ENCODE assay signal across 15 mouse cellular contexts in genomic region chr16:6086200-6086599, GRCm38 (mm10).
DNase-seq lines count a peak whose midpoint lies in the region; ATAC-seq and TF ChIP-seq lines count a peak whose summit lies in the region.
"Had no signal": no experiment of that assay in that cellular context is flagged by ENCODE, and none has a peak within 500 bp of the region (broad histone marks: within the 10 kb centered on the region; RNA-seq: fewer than 3 reads in every experiment).

No protein-coding gene starts in this region.

- H3K4me3 ChIP-seq in hindbrain, embryonic 15.5 days: no peak overlapping the region
- no peak overlapping the region for H3K4me3 ChIP-seq in hindbrain, embryonic 14.5 days (replicated peaks; ENCODE audit: low read length)
- no peak overlapping the region for H3K4me3 ChIP-seq in heart, postnatal 0 days (ENCODE audit: low read depth, low read length)
- H3K4me3 ChIP-seq: forebrain, embryonic 15.5 days; heart, adult 2 months; liver, embryonic 13.5 days had no signal

- H3K36me3 ChIP-seq in hindbrain, embryonic 15.5 days: no peaks in the 10 kb centered on the region
- no peaks in the 10 kb centered on the region for H3K36me3 ChIP-seq in hindbrain, embryonic 14.5 days (replicated peaks; ENCODE audit: control insufficient read depth, insufficient read depth)
- H3K36me3 ChIP-seq in heart, postnatal 0 days (replicated peaks; ENCODE audit: control insufficient read depth, insufficient read depth, low read length): no peaks in the 10 kb centered on the region
- H3K36me3 ChIP-seq: forebrain, embryonic 15.5 days; liver, embryonic 13.5 days had no signal

- H3K9ac ChIP-seq in hindbrain, embryonic 15.5 days: no peak overlapping the region
- H3K9ac ChIP-seq in hindbrain, embryonic 14.5 days: no peak overlapping the region
- no peak overlapping the region for H3K9ac ChIP-seq in heart, postnatal 0 days (replicated peaks; ENCODE audit: low read depth, low read length)
- H3K9ac ChIP-seq: forebrain, embryonic 15.5 days; liver, embryonic 13.5 days had no signal

- no peak for ATAC-seq in hindbrain, embryonic 15.5 days (ENCODE audit: low FRiP score, low read depth)
- no peak for ATAC-seq in hindbrain, embryonic 14.5 days (ENCODE audit: low FRiP score)
- ATAC-seq in heart, postnatal 0 days (ENCODE audit: insufficient read depth, low read depth): peak; percentile 98
- ATAC-seq: forebrain, embryonic 15.5 days; midbrain, embryonic 16.5 days had no signal

- no peaks in the 10 kb centered on the region for H3K9me3 ChIP-seq in hindbrain, embryonic 15.5 days
- H3K9me3 ChIP-seq in hindbrain, embryonic 14.5 days (ENCODE audit: control insufficient read depth, low read length): no peaks in the 10 kb centered on the region
- H3K9me3 ChIP-seq in heart, postnatal 0 days (replicated peaks; ENCODE audit: control insufficient read depth, low read length): no peaks in the 10 kb centered on the region
- H3K9me3 ChIP-seq: forebrain, embryonic 15.5 days; liver, embryonic 13.5 days had no signal

- H3K4me1 ChIP-seq in hindbrain, embryonic 15.5 days (replicated peaks): 0 out of 2 replicates have a peak, but pooled peaks cover 14% of the 10 kb centered on the region
- peaks cover 5% of the 10 kb centered on the region; the same call in 1 of the 2 replicates for H3K4me1 ChIP-seq in hindbrain, embryonic 14.5 days (replicated peaks; ENCODE audit: control insufficient read depth, insufficient read depth, low read length)
- peaks cover 14% of the 10 kb centered on the region for H3K4me1 ChIP-seq in heart, postnatal 0 days (ENCODE audit: control insufficient read depth, insufficient read depth)
- H3K4me1 ChIP-seq: liver, embryonic 13.5 days had no signal

- no peak for TF ChIP-seq EP300 in heart, postnatal 0 days (IDR thresholded peaks at IDR 0.05; ENCODE audit: low read depth)

- no peak overlapping the region for H3K4me2 ChIP-seq in hindbrain, embryonic 15.5 days
- no peak overlapping the region for H3K4me2 ChIP-seq in hindbrain, embryonic 14.5 days (replicated peaks)
- peak overlapping the region; percentile 20; the same call in 1 of the 2 replicates for H3K4me2 ChIP-seq in heart, postnatal 0 days (ENCODE audit: low read depth, low read length)
- H3K4me2 ChIP-seq: forebrain, embryonic 15.5 days; liver, embryonic 13.5 days had no signal

- WGBS in hindbrain, embryonic 15.5 days: 45% methylated on average over 3 of the region's 3 CpGs
- 44% methylated on average over 3 of the region's 3 CpGs for WGBS in hindbrain, embryonic 14.5 days
- WGBS in heart, postnatal 0 days: 3% methylated on average over 3 of the region's 3 CpGs

- TF ChIP-seq CTCF in heart, postnatal 0 days (IDR thresholded peaks at IDR 0.05; ENCODE audit: low read depth): 0 out of 2 replicates have a peak, but pooled peaks have one; percentile 10

- no peak for DNase-seq in hindbrain, embryonic 14.5 days (ENCODE audit: low spot score)
- peak; percentile 62 for DNase-seq in cerebellum, adult 11 months
- DNase-seq in cerebellum, postnatal 36 days: peak; percentile 62 to 66
- peak; percentile 74 for DNase-seq in heart, postnatal 0 days (ENCODE audit: low spot score)
- DNase-seq in thymus, postnatal 4 days: no peak
- DNase-seq in gastrocnemius, postnatal 4 days (ENCODE audit: low spot score in 2 of 2): no peak
- no peak for DNase-seq in right cerebral cortex, adult 18-20 months
- DNase-seq: adrenal gland, postnatal 14 days; kidney, adult 18-20 months; liver, embryonic 13.5 days; thymus, postnatal 36 days had no signal

- no peaks in the 10 kb centered on the region for H3K27me3 ChIP-seq in hindbrain, embryonic 15.5 days
- H3K27me3 ChIP-seq in hindbrain, embryonic 14.5 days (ENCODE audit: control insufficient read depth, insufficient read depth, low read length): no peaks in the 10 kb centered on the region
- no peaks in the 10 kb centered on the region for H3K27me3 ChIP-seq in heart, postnatal 0 days (ENCODE audit: control insufficient read depth, insufficient read depth, low read length)
- H3K27me3 ChIP-seq: forebrain, embryonic 15.5 days; liver, embryonic 13.5 days had no signal

- 0 out of 2 replicates have a peak overlapping the region, but pooled peaks have one; percentile 32 for H3K27ac ChIP-seq in hindbrain, embryonic 15.5 days (replicated peaks)
- no peak overlapping the region for H3K27ac ChIP-seq in hindbrain, embryonic 14.5 days
- H3K27ac ChIP-seq in heart, postnatal 0 days (ENCODE audit: low read depth): peak overlapping the region; percentile 88
- H3K27ac ChIP-seq: forebrain, embryonic 15.5 days; heart, adult 2 months; liver, embryonic 13.5 days had no signal

Comparison
In these comparisons a context has a peak if more than half of its experiments do, and no peak if none do; other contexts are left out.
1. DNase-seq: peak in cerebellum, adult 11 months (single experiment), cerebellum, postnatal 36 days (2 of 2) and heart, postnatal 0 days (single experiment); none in hindbrain, embryonic 14.5 days (single experiment), thymus, postnatal 4 days (single experiment), gastrocnemius, postnatal 4 days (0 of 2) and right cerebral cortex, adult 18-20 months (single experiment).